ENCODE assay signal across 21 mouse cellular contexts in genomic region chr5:27317832-27318231, GRCm38 (mm10).
DNase-seq lines count a peak whose midpoint lies in the region; TF ChIP-seq lines count a peak whose summit lies in the region.
"Had no signal": no experiment of that assay in that cellular context is flagged by ENCODE, and none has a peak within 500 bp of the region (broad histone marks: within the 10 kb centered on the region; RNA-seq: fewer than 3 reads in every experiment).

No protein-coding gene starts in this region.

- no peak for TF ChIP-seq POLR2A in cerebellum, adult 2 months (IDR thresholded peaks at IDR 0.05; ENCODE audit: borderline replicate concordance, insufficient read depth, low read length)

- 71% methylated on average over 1 of the region's 1 CpGs for WGBS in cerebellum, adult 2 months

- intact Hi-C loops in gastrocnemius, adult 2 months (cut with DNase I): no loop called here

- no peak overlapping the region for H3K4me3 ChIP-seq in gastrocnemius, adult 2 months
- no peak overlapping the region for H3K4me3 ChIP-seq in cerebellum, adult 2 months (replicated peaks; ENCODE audit: insufficient read depth, low read depth, low read length)
- H3K4me3 ChIP-seq: forebrain, embryonic 10.5 days; limb, embryonic 13.5 days; megakaryocyte, embryonic 14.5 days; midbrain, embryonic 12.5 days; myocyte; neural tube, embryonic 12.5 days had no signal

- DNase-seq in gastrocnemius, adult 2 months: peak; percentile 32
- DNase-seq in gastrocnemius, postnatal 10 days: no peak
- peak; percentile 45 for DNase-seq in brain, adult 2 months (ENCODE audit: low read depth, low spot score)
- DNase-seq in cerebellum, adult 2 months: peak in 1 of 2 experiments; percentile 49
- DNase-seq in cerebellum, postnatal 36 days: peak; percentile 30 to 31
- no peak for DNase-seq in urinary bladder, postnatal 25 days (ENCODE audit: low spot score)
- DNase-seq in adrenal gland, postnatal 36 days: no peak
- DNase-seq: adrenal gland, postnatal 25 days; heart, postnatal 14 days; kidney, adult 8-10 months; lung, postnatal 4 days; thymus, adult 18-20 months; thymus, postnatal 25 days had no signal

- peak overlapping the region; percentile 56 for H3K27ac ChIP-seq in gastrocnemius, adult 2 months
- H3K27ac ChIP-seq in cerebellum, adult 2 months (ENCODE audit: insufficient read depth, low read length): peak overlapping the region; percentile 32; the same call in 1 of the 2 replicates
- H3K27ac ChIP-seq: forebrain, embryonic 10.5 days; kidney, postnatal 0 days; limb, embryonic 13.5 days; midbrain, embryonic 12.5 days; neural tube, embryonic 12.5 days; stomach, postnatal 0 days had no signal

- H3K4me1 ChIP-seq in cerebellum, adult 2 months (ENCODE audit: control insufficient read depth, insufficient read depth, low read length): peaks cover 25% of the 10 kb centered on the region
- H3K4me1 ChIP-seq: forebrain, embryonic 10.5 days; limb, embryonic 13.5 days; megakaryocyte, embryonic 14.5 days; midbrain, embryonic 12.5 days; neural tube, embryonic 12.5 days had no signal

- no peaks in the 10 kb centered on the region for H3K27me3 ChIP-seq in cerebellum, adult 2 months (ENCODE audit: control insufficient read depth, insufficient read depth, low read length)
- H3K27me3 ChIP-seq: limb, embryonic 13.5 days; megakaryocyte, embryonic 14.5 days; midbrain, embryonic 12.5 days; neural tube, embryonic 12.5 days had no signal

- TF ChIP-seq CTCF in gastrocnemius, adult 2 months (IDR thresholded peaks at IDR 0.05): no peak
- no peak for TF ChIP-seq CTCF in cerebellum, adult 2 months (IDR thresholded peaks at IDR 0.05; ENCODE audit: borderline replicate concordance, insufficient read depth, low read depth, low read length)

Comparison
In these comparisons a context has a peak if more than half of its experiments do, and no peak if none do; other contexts are left out.
1. DNase-seq: peak in gastrocnemius, adult 2 months (single experiment), brain, adult 2 months (single experiment) and cerebellum, postnatal 36 days (2 of 2); none in gastrocnemius, postnatal 10 days (single experiment), urinary bladder, postnatal 25 days (single experiment) and adrenal gland, postnatal 36 days (0 of 2).